Mouse (Mus musculus) liver, postnatal 0 days (tissue): ENCODE measurements around the gene Tmem238l.
A peak's percentile ranks its signal among the peaks of the same experiment; 100 is the strongest.

Experiments used
- CTCF ChIP-seq: sonication (generic); IDR thresholded peaks from 2 replicates; pipeline ENCODE4 v1.5.1; 2016; ENCODE audit warnings: antibody characterized with exemption, low read depth
- EP300 ChIP-seq: IDR thresholded peaks from 2 replicates; pipeline ENCODE4 v1.6.1; 2016; ENCODE audit warnings: antibody characterized with exemption, low read depth, mild to moderate bottlenecking

GRCm38 (mm10) chr11:67010430-67010829, 54.0 kb downstream of the Tmem238l start:
- no peak for TF ChIP-seq EP300
- TF ChIP-seq CTCF: 0 out of 2 replicates have a peak, but pooled peaks have one; percentile 8
